Mouse (Mus musculus) bone marrow, adult 2 months (tissue): ENCODE data around the gene Cblb. TPM values are rescaled to one million over a fixed set of nuclear protein-coding genes. Genes with fewer than 3 reads are reported as not detected.

Source experiments
- H3K27ac ChIP-seq: fragments of 200-500 bp; 2 replicates; pipeline ENCODE4 v1.5.1; 2012; ENCODE audit warnings: low read depth, mild to moderate bottlenecking, control low read depth, inconsistent platforms, low read length; ENCODE audit not compliant: control insufficient read depth, poor library complexity, insufficient read depth
- H3K4me1 ChIP-seq: fragments of 200-500 bp; 2 replicates; pipeline ENCODE4 v1.6.1; 2011; ENCODE audit warnings: low read length; ENCODE audit not compliant: control insufficient read depth, insufficient read depth
- H3K4me3 ChIP-seq: fragments of 200-500 bp; replicated peaks from 2 replicates; pipeline ENCODE3; 2011; ENCODE audit warnings: mild to moderate bottlenecking, low read depth, low read length, control low read depth; ENCODE audit not compliant: control insufficient read depth
- CTCF ChIP-seq: fragments of 200-500 bp; IDR thresholded peaks from 2 replicates; pipeline ENCODE4 v1.5.1; 2011; ENCODE audit warnings: low read length, control low read depth; ENCODE audit not compliant: control insufficient read depth, insufficient read depth
- POLR2A ChIP-seq: fragments of 200-500 bp; IDR thresholded peaks from 2 replicates; pipeline ENCODE4 v1.6.1; 2011; ENCODE audit warnings: low read depth, mild to moderate bottlenecking, control low read depth, low read length, borderline replicate concordance; ENCODE audit not compliant: control insufficient read depth
- WGBS: fragments of 180-500 bp; shearing (Covaris S2); methylation state at CpG from one replicate; pipeline ENCODE4 v1.1.7; 2018; 5-methylcytosine and 5-hydroxymethylcytosine counted together
- polyA plus RNA-seq: library from polyadenylated mRNA; stranded (reverse); fragments of >200 nt; gene quantifications from 2 replicates; pipeline ENCODE4 v1.2.4, GENCODE M21; 2011; ENCODE audit warnings: low replicate concordance; ENCODE audit not compliant: missing spikeins, insufficient read depth, insufficient read length

The Cblb gene
- polyA plus RNA-seq, 1 experiment, result 6.5 TPM

DNA sequence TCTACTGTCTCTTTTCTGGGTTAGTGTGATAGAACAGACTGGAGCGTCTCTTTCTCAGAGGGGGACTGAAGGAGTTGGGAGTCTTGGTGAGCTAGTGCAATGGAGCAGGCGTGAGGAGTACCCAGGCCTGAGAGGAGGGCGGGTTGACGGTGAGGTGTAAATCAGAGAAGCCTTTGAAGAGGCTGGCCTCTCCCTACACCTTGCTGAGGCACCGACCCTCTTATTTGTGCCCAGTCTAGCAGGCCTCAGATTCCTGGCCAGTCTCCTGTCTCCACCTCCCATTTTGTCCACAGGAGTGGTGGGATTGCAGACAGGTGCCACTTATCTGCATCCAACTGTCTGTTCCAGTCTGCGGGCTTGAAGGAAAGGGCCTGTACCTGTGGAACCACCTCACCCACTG, 117.0 kb downstream of the Cblb start:
- whole genome bisulfite sequencing, result 87% methylated on average over 6 of the region's 6 CpGs
- Histone ChIP-seq H3K4me3 (no peak overlapping the region), H3K27ac (no peak overlapping the region), H3K4me1 (peaks cover 2% of the 10 kb centered on the region; the same call in 1 of the 2 replicates)
- no peak for TF ChIP-seq CTCF
- no peak for TF ChIP-seq POLR2A

DNA sequence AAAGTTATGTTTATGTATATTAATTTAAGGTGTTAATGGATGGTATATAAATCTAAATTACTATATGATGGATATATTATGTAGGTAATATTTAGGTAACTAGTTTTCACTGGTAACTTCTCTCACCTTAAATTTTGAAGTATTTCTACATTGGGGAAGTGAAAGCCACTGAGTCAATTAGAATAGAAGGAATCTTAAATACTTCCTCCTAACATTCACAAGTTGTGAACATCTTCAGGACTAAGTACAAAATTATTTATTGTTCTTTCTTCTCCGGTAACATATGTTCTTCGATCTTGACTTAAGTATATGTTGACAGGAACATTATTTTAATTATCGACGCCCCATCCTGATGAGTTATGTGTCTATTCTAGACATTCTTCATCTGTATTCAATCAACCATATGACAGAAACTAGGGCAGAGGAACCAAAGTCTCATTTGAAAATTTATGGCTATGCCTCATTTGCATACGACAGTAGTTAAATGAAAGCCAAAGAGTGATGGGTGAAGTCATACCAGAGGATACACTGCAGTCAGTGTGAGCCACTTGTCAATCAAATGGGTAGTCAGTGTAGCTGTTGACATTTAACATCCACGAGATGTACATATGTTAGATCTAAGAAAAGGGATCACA, 118.2 kb downstream of the Cblb start:
- H3K4me1 ChIP-seq, result peaks cover 2% of the 10 kb centered on the region; the same call in 1 of the 2 replicates
- TF ChIP-seq POLR2A (no peak), CTCF (no peak)
- no peak overlapping the region for H3K4me3 ChIP-seq
- no peak overlapping the region for H3K27ac ChIP-seq
- 78% methylated on average over 6 of the region's 6 CpGs for WGBS

GRCm38 (mm10) chr16:52155030-52155696, 124.1 kb downstream of the Cblb start:
- TF ChIP-seq POLR2A (no peak), CTCF (no peak)
- 87% methylated on average over 5 of the region's 5 CpGs for WGBS
- H3K27ac ChIP-seq, result no peak overlapping the region
- H3K4me1 ChIP-seq, result no peaks in the 10 kb centered on the region
- H3K4me3 ChIP-seq, result no peak overlapping the region

DNA sequence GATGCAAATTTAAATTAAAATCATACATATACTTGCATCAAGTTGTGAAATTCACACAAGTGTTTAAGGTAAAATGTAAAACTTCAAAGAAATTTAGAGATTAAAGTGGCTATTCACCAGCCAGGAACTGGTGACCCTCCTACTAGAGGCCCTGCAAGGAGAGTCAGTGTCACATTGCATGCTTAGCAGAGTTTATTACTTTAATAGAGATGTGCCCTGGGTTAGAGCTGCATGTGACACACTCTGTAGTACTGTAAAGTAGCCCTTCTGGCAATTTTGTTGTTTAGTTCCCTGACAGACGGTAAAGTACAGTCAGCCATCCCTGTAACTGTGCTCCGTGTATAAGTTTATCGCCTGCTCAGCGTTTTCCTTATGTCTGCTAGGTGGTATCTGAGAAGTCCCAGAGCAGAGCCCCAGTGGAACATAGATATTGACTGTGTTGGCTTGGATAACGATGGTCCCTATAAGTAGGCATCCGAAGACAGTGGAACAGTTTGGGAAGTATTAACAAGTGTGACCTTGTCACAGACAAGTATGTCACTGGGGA, 129.0 kb downstream of the Cblb start:
- WGBS, result 93% methylated on average over 6 of the region's 6 CpGs
- Histone ChIP-seq H3K27ac (no peak overlapping the region), H3K4me1 (no peaks in the 10 kb centered on the region), H3K4me3 (no peak overlapping the region)
- TF ChIP-seq POLR2A, result no peak
- TF ChIP-seq CTCF, result no peak

- WGBS, result 91% methylated on average over 9 of the region's 9 CpGs
- TF ChIP-seq POLR2A (no peak), CTCF (no peak)
- H3K4me1 ChIP-seq, result no peaks in the 10 kb centered on the region
- no peak overlapping the region for H3K4me3 ChIP-seq
- no peak overlapping the region for H3K27ac ChIP-seq
Measured at GRCm38 (mm10) chr16:52164246-52164645, 133.2 kb downstream of the Cblb start.

DNA sequence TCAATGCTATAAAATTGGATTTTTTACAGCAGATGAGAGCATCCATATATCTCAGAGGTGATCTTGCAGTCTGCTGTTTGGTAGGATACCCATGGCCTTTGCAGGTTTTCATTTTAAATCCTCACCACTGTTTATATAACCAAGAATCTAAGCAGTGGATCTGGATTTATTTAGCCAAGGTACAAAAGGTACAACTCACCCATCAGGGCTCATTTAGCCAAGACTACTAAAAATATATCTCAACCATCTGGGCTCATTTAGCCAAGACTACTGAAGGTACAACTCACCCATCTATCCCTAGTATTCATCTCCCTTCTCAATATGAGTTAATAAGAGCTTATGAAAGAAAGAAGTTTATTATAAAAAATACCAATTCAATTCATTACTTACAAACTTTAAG, 142.2 kb downstream of the Cblb start:
- TF ChIP-seq CTCF, result no peak
- TF ChIP-seq POLR2A, result no peak
- Histone ChIP-seq H3K4me3 (no peak overlapping the region), H3K27ac (no peak overlapping the region), H3K4me1 (no peaks in the 10 kb centered on the region)

DNA sequence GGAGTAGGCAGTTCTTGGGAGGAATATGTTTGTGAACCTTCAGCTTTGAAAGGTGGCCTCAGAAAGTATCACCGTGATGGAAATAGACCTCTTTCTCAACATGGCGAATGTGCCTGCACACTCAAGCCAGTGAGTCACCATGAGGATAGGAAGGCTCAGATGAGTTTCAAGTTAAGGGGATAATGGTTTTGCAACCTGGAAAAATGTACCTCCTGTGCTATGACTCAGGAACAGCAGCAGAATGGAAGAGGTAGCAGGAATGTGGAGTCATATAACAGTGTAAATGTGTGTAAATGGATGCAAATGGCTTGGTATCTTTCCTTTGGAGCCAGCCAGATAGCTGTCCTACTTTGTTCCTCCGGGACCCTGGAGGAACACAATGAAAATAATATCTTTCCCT, 148.8 kb downstream of the Cblb start:
- H3K27ac ChIP-seq, result no peak overlapping the region
- no peaks in the 10 kb centered on the region for H3K4me1 ChIP-seq
- TF ChIP-seq POLR2A, result no peak
- no peak for TF ChIP-seq CTCF
- no peak overlapping the region for H3K4me3 ChIP-seq
- WGBS, result 91% methylated on average over 3 of the region's 3 CpGs

GRCm38 (mm10) chr16:52182057-52182456, 151.0 kb downstream of the Cblb start:
- H3K4me3 ChIP-seq, result no peak overlapping the region
- 4% methylated on average over 7 of the region's 7 CpGs for WGBS
- H3K27ac ChIP-seq, result no peak overlapping the region
- peak; percentile 75 for TF ChIP-seq CTCF
- TF ChIP-seq POLR2A, result no peak
- no peaks in the 10 kb centered on the region for H3K4me1 ChIP-seq
